Mouse (Mus musculus): ENCODE data around the gene Tnrc6c. TPM values are rescaled to one million over a fixed set of nuclear protein-coding genes. Genes with fewer than 3 reads are reported as not detected.

The Tnrc6c gene
- polyA plus RNA-seq (2014; fragmentation: Nextera tagmentation; extraction: Ambion mirVana), result 18.5 and 18.8 TPM in 2 replicates

GRCm38 (mm10) chr11:117653491-117654351 is at the start of gene Tnrc6c:
Gene Tnrc6c, plus strand, starts transcription at chr11:117654289.
- Histone ChIP-seq H3K27me3 (ENCODE audit: control insufficient read depth, insufficient read depth, low read length) (no peaks in the 10 kb centered on the region; the same call in 1 of the 2 replicates), H3K4me3 (ENCODE audit: low read depth, low read length) (peak within 1 kb of the TSS; percentile 98), H3K4me2 (ENCODE audit: low read depth, low read length, severe bottlenecking) (peak within 1 kb of the TSS; percentile 97), H3K4me1 (replicated peaks; ENCODE audit: control insufficient read depth, insufficient read depth, low read length) (peaks cover 7% of the 10 kb centered on the region), H3K27ac (ENCODE audit: low read depth, low read length) (peak within 1 kb of the TSS; percentile 90), H3K36me3 (ENCODE audit: control insufficient read depth, insufficient read depth, low read length) (no peaks in the 10 kb centered on the region), H3K9me3 (ENCODE audit: control insufficient read depth, low read length) (no peaks in the 10 kb centered on the region), H3K9ac (ENCODE audit: low read length) (peak within 1 kb of the TSS; percentile 96)
- WGBS, result 1% methylated on average over 62 of the region's 62 CpGs
- peak; percentile 88 for DNase-seq (ENCODE audit: low spot score)
- ATAC-seq (replicated peaks; ENCODE audit: low FRiP score), result peak; percentile 92

GRCm38 (mm10) chr11:117606137-117606536 is 48.0 kb upstream of the Tnrc6c start:
- no peaks in the 10 kb centered on the region for H3K9me3 ChIP-seq (ENCODE audit: control insufficient read depth, low read length)
- ATAC-seq (replicated peaks; ENCODE audit: low FRiP score), result no peak
- H3K4me3 ChIP-seq (ENCODE audit: low read depth, low read length), result no peak overlapping the region
- H3K4me2 ChIP-seq (ENCODE audit: low read depth, low read length, severe bottlenecking), result 0 out of 2 replicates have a peak overlapping the region, but pooled peaks have one; percentile 21
- no peaks in the 10 kb centered on the region; the same call in 1 of the 2 replicates for H3K27me3 ChIP-seq (ENCODE audit: control insufficient read depth, insufficient read depth, low read length)
- DNase-seq (ENCODE audit: low spot score), result no peak
- 47% methylated on average over 9 of the region's 9 CpGs for WGBS
- no peak overlapping the region for H3K27ac ChIP-seq (ENCODE audit: low read depth, low read length)
- H3K4me1 ChIP-seq (replicated peaks; ENCODE audit: control insufficient read depth, insufficient read depth, low read length), result peaks cover 25% of the 10 kb centered on the region
- no peak overlapping the region; the same call in 1 of the 2 replicates for H3K9ac ChIP-seq (ENCODE audit: low read length)
- no peaks in the 10 kb centered on the region for H3K36me3 ChIP-seq (ENCODE audit: control insufficient read depth, insufficient read depth, low read length)

- no peaks in the 10 kb centered on the region for H3K27me3 ChIP-seq (ENCODE audit: control insufficient read depth, insufficient read depth, low read length)
- H3K9me3 ChIP-seq (ENCODE audit: control insufficient read depth, low read length), result no peaks in the 10 kb centered on the region
- 0 out of 2 replicates have a peak overlapping the region, but pooled peaks have one; percentile 15 for H3K4me2 ChIP-seq (ENCODE audit: low read depth, low read length, severe bottlenecking)
- 11% methylated on average over 13 of the region's 13 CpGs for WGBS
- H3K36me3 ChIP-seq (ENCODE audit: control insufficient read depth, insufficient read depth, low read length), result no peaks in the 10 kb centered on the region
- no peak overlapping the region for H3K9ac ChIP-seq (ENCODE audit: low read length)
- H3K4me3 ChIP-seq (ENCODE audit: low read depth, low read length), result no peak overlapping the region
- H3K4me1 ChIP-seq (replicated peaks; ENCODE audit: control insufficient read depth, insufficient read depth, low read length), result peaks cover 23% of the 10 kb centered on the region
- peak; percentile 84 for DNase-seq (ENCODE audit: low spot score)
- no peak overlapping the region for H3K27ac ChIP-seq (ENCODE audit: low read depth, low read length)
- peak; percentile 47; the same call in 1 of the 2 replicates for ATAC-seq (replicated peaks; ENCODE audit: low FRiP score)
Observed at GRCm38 (mm10) chr11:117606605-117607203, 47.4 kb upstream of the Tnrc6c start.

GRCm38 (mm10) chr11:117608141-117608789 is 45.8 kb upstream of the Tnrc6c start:
- ATAC-seq (replicated peaks; ENCODE audit: low FRiP score), result no peak
- Histone ChIP-seq H3K27ac (ENCODE audit: low read depth, low read length) (peak overlapping the region; percentile 46; the same call in 1 of the 2 replicates), H3K27me3 (ENCODE audit: control insufficient read depth, insufficient read depth, low read length) (no peaks in the 10 kb centered on the region; the same call in 1 of the 2 replicates), H3K9me3 (ENCODE audit: control insufficient read depth, low read length) (no peaks in the 10 kb centered on the region), H3K9ac (ENCODE audit: low read length) (peak overlapping the region; percentile 6; the same call in 1 of the 2 replicates), H3K4me1 (replicated peaks; ENCODE audit: control insufficient read depth, insufficient read depth, low read length) (peaks cover 23% of the 10 kb centered on the region), H3K4me2 (ENCODE audit: low read depth, low read length, severe bottlenecking) (no peak overlapping the region), H3K36me3 (ENCODE audit: control insufficient read depth, insufficient read depth, low read length) (no peaks in the 10 kb centered on the region), H3K4me3 (ENCODE audit: low read depth, low read length) (no peak overlapping the region)
- no peak for DNase-seq (ENCODE audit: low spot score)
- WGBS, result 45% methylated on average over 9 of the region's 9 CpGs

GRCm38 (mm10) chr11:117608976-117609375 is 45.1 kb upstream of the Tnrc6c start:
- Histone ChIP-seq H3K9ac (ENCODE audit: low read length) (no peak overlapping the region), H3K9me3 (ENCODE audit: control insufficient read depth, low read length) (no peaks in the 10 kb centered on the region), H3K4me1 (replicated peaks; ENCODE audit: control insufficient read depth, insufficient read depth, low read length) (peaks cover 23% of the 10 kb centered on the region), H3K4me2 (ENCODE audit: low read depth, low read length, severe bottlenecking) (no peak overlapping the region), H3K27ac (ENCODE audit: low read depth, low read length) (no peak overlapping the region), H3K27me3 (ENCODE audit: control insufficient read depth, insufficient read depth, low read length) (no peaks in the 10 kb centered on the region; the same call in 1 of the 2 replicates), H3K4me3 (ENCODE audit: low read depth, low read length) (no peak overlapping the region), H3K36me3 (ENCODE audit: control insufficient read depth, insufficient read depth, low read length) (no peaks in the 10 kb centered on the region)
- 25% methylated on average over 7 of the region's 7 CpGs for WGBS
- ATAC-seq (replicated peaks; ENCODE audit: low FRiP score) (no peak), DNase-seq (ENCODE audit: low spot score) (no peak)

GRCm38 (mm10) chr11:117610589-117610988 is 43.5 kb upstream of the Tnrc6c start:
- H3K4me1 ChIP-seq (replicated peaks; ENCODE audit: control insufficient read depth, insufficient read depth, low read length), result peaks cover 21% of the 10 kb centered on the region
- peak overlapping the region; percentile 35; the same call in 1 of the 2 replicates for H3K4me2 ChIP-seq (ENCODE audit: low read depth, low read length, severe bottlenecking)
- H3K9me3 ChIP-seq (ENCODE audit: control insufficient read depth, low read length), result no peaks in the 10 kb centered on the region
- no peak for ATAC-seq (replicated peaks; ENCODE audit: low FRiP score)
- no peak overlapping the region for H3K27ac ChIP-seq (ENCODE audit: low read depth, low read length)
- H3K9ac ChIP-seq (ENCODE audit: low read length), result no peak overlapping the region
- H3K4me3 ChIP-seq (ENCODE audit: low read depth, low read length), result no peak overlapping the region
- no peak for DNase-seq (ENCODE audit: low spot score)
- no peaks in the 10 kb centered on the region for H3K36me3 ChIP-seq (ENCODE audit: control insufficient read depth, insufficient read depth, low read length)
- no peaks in the 10 kb centered on the region; the same call in 1 of the 2 replicates for H3K27me3 ChIP-seq (ENCODE audit: control insufficient read depth, insufficient read depth, low read length)

GRCm38 (mm10) chr11:117611068-117611467 is 43.0 kb upstream of the Tnrc6c start:
- no peaks in the 10 kb centered on the region for H3K9me3 ChIP-seq (ENCODE audit: control insufficient read depth, low read length)
- no peaks in the 10 kb centered on the region; the same call in 1 of the 2 replicates for H3K27me3 ChIP-seq (ENCODE audit: control insufficient read depth, insufficient read depth, low read length)
- no peak overlapping the region for H3K27ac ChIP-seq (ENCODE audit: low read depth, low read length)
- peaks cover 18% of the 10 kb centered on the region for H3K4me1 ChIP-seq (replicated peaks; ENCODE audit: control insufficient read depth, insufficient read depth, low read length)
- ATAC-seq (replicated peaks; ENCODE audit: low FRiP score), result peak; percentile 31; the same call in 1 of the 2 replicates
- no peaks in the 10 kb centered on the region for H3K36me3 ChIP-seq (ENCODE audit: control insufficient read depth, insufficient read depth, low read length)
- 15% methylated on average over 13 of the region's 13 CpGs for WGBS
- DNase-seq (ENCODE audit: low spot score), result no peak
- H3K9ac ChIP-seq (ENCODE audit: low read length), result no peak overlapping the region
- no peak overlapping the region for H3K4me3 ChIP-seq (ENCODE audit: low read depth, low read length)
- H3K4me2 ChIP-seq (ENCODE audit: low read depth, low read length, severe bottlenecking), result peak overlapping the region; percentile 35

- DNase-seq (ENCODE audit: low spot score), result no peak
Observed at GRCm38 (mm10) chr11:117611860-117612259, 42.2 kb upstream of the Tnrc6c start.

More at GRCm38 (mm10) chr11:117611860-117612259, 42.2 kb upstream of the Tnrc6c start:
- Histone ChIP-seq H3K36me3 (ENCODE audit: control insufficient read depth, insufficient read depth, low read length) (no peaks in the 10 kb centered on the region), H3K4me3 (ENCODE audit: low read depth, low read length) (no peak overlapping the region), H3K27ac (ENCODE audit: low read depth, low read length) (no peak overlapping the region), H3K9me3 (ENCODE audit: control insufficient read depth, low read length) (no peaks in the 10 kb centered on the region), H3K27me3 (ENCODE audit: control insufficient read depth, insufficient read depth, low read length) (peaks cover 5% of the 10 kb centered on the region), H3K9ac (ENCODE audit: low read length) (no peak overlapping the region), H3K4me2 (ENCODE audit: low read depth, low read length, severe bottlenecking) (no peak overlapping the region), H3K4me1 (replicated peaks; ENCODE audit: control insufficient read depth, insufficient read depth, low read length) (peaks cover 13% of the 10 kb centered on the region)
- 60% methylated on average over 5 of the region's 5 CpGs for WGBS
- no peak for ATAC-seq (replicated peaks; ENCODE audit: low FRiP score)

Measured in forebrain, embryonic 11.5 days (tissue).